Mouse (Mus musculus) G1E (cell line): ENCODE measurements around the gene Ankrd66. TPM values are rescaled to one million over a fixed set of nuclear protein-coding genes. Genes with fewer than 3 reads are reported as not detected.

Source experiments
- ATAC-seq: 2 replicates; pipeline ENCODE4 v1.8.0; 2016; ENCODE audit warnings: mild to moderate bottlenecking; ENCODE audit not compliant: insufficient number of reproducible peaks, poor library complexity, low FRiP score, severe bottlenecking; ENCODE audit errors: extremely low read depth
- DNase-seq: peaks from one replicate; pipeline ENCODE4 v3.0.0; 2012; ENCODE audit warnings: low spot score
- H3K27me3 ChIP-seq: 2 replicates; pipeline ENCODE4 v1.6.1; 2012; ENCODE audit warnings: mild to moderate bottlenecking, low read length, inconsistent platforms; ENCODE audit not compliant: insufficient read depth
- H3K36me3 ChIP-seq: replicated peaks from 2 replicates; pipeline ENCODE3; 2012; ENCODE audit warnings: mild to moderate bottlenecking, inconsistent platforms
- H3K4me1 ChIP-seq: 2 replicates; pipeline ENCODE4 v1.6.1; 2012; ENCODE audit warnings: low read depth, low read length, inconsistent platforms, mixed read lengths; ENCODE audit not compliant: insufficient read depth
- H3K4me3 ChIP-seq: 2 replicates; pipeline ENCODE4 v1.5.1; 2012; ENCODE audit warnings: low read depth, mild to moderate bottlenecking, inconsistent platforms, low read length, moderate library complexity, mixed read lengths
- H3K9me3 ChIP-seq: replicated peaks from 2 replicates; pipeline ENCODE4 v1.6.1; 2012; ENCODE audit warnings: inconsistent platforms
- CTCF ChIP-seq: IDR thresholded peaks from 2 replicates; pipeline ENCODE4 v1.5.1; 2012; ENCODE audit warnings: low read depth, low read length, inconsistent platforms, mixed read lengths
- GATA1 ChIP-seq: IDR thresholded peaks from 2 replicates; pipeline ENCODE4 v1.6.1; 2012; ENCODE audit warnings: borderline replicate concordance, low read length, inconsistent platforms, mixed read lengths
- GATA2 ChIP-seq: IDR thresholded peaks from 2 replicates; pipeline ENCODE4 v1.6.1; 2012; ENCODE audit warnings: low read depth, low read length, inconsistent platforms, borderline replicate concordance
- POLR2AphosphoS5 ChIP-seq: IDR thresholded peaks from 2 replicates; pipeline ENCODE4 v1.6.1; 2012; ENCODE audit warnings: low read depth, low read length, inconsistent platforms; ENCODE audit not compliant: insufficient replicate concordance
- TAL1 ChIP-seq: conservative IDR thresholded peaks from 2 replicates; pipeline ENCODE4 v1.6.1; 2012; ENCODE audit warnings: low read depth, low read length, inconsistent platforms, mixed read lengths
- polyA plus RNA-seq: library from polyadenylated mRNA; stranded (reverse); fragments of >175 nt; gene quantifications from 2 replicates; pipeline ENCODE4 v1.2.3, GENCODE M21; 2012
- total RNA-seq, 2 experiments: library from RNA; stranded (forward) in 1 of 2; stranded (reverse) in 1 of 2; fragments of 200-1000 nt in 1 of 2; fragments of >200 nt in 1 of 2; fragmentation: Nextera tagmentation in 1 of 2; gene quantifications; 2 replicates each; pipeline ENCODE4 v1.2.3; 2014 to 2017

The Ankrd66 gene
- total and polyA plus RNA-seq, 3 experiments = not detected

DNA sequence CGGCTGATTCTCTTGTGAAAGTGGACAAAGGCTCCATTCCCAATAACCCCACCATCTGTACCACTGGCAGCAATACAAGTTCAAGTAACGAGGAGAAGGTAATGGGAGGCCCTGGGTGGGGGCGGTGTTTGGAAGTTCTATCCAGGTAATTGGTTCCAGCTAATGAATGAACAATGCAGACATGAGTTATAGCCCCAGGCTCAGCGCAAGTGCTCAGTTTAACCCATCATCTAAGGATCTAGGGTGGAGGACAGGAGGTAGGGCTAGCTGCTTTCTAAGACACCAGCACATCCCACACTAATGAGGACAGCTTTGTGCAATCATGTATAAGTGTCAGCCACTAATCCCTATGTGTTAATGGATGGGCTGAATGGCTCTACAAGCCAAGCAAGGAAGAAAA, 32.7 kb downstream of the Ankrd66 start:
- DNase-seq = no peak
- TF ChIP-seq CTCF (no peak), TAL1 (no peak), POLR2AphosphoS5 (no peak), GATA2 (no peak), GATA1 (no peak)
- Histone ChIP-seq H3K36me3 (no peaks in the 10 kb centered on the region), H3K4me1 (no peaks in the 10 kb centered on the region), H3K27me3 (no peaks in the 10 kb centered on the region), H3K9me3 (peaks cover 22% of the 10 kb centered on the region), H3K4me3 (no peak overlapping the region)
- no peak for ATAC-seq

DNA sequence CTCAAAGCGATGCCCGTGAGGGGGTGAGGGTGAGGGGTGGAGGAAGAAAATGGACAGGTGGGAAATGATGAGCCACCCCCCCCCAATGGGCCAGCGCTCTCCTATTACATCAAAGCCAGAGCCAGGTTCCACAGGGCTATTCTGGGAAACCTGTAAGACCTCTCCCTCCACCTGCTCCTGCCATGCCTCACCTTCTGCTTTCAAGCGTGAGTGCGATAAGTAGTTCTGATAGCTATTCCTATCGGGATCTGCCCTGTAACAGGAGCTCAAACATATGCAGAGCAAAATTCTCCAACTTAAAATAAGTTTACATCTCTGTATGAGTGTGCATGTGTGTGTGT, 38.9 kb downstream of the Ankrd66 start:
- H3K27me3 ChIP-seq = no peaks in the 10 kb centered on the region
- H3K9me3 ChIP-seq = peaks cover 23% of the 10 kb centered on the region
- no peak overlapping the region for H3K4me3 ChIP-seq
- no peak for DNase-seq
- no peaks in the 10 kb centered on the region for H3K36me3 ChIP-seq
- H3K4me1 ChIP-seq = no peaks in the 10 kb centered on the region
- ATAC-seq = no peak
- no peak for TF ChIP-seq TAL1
- no peak for TF ChIP-seq GATA1

DNA sequence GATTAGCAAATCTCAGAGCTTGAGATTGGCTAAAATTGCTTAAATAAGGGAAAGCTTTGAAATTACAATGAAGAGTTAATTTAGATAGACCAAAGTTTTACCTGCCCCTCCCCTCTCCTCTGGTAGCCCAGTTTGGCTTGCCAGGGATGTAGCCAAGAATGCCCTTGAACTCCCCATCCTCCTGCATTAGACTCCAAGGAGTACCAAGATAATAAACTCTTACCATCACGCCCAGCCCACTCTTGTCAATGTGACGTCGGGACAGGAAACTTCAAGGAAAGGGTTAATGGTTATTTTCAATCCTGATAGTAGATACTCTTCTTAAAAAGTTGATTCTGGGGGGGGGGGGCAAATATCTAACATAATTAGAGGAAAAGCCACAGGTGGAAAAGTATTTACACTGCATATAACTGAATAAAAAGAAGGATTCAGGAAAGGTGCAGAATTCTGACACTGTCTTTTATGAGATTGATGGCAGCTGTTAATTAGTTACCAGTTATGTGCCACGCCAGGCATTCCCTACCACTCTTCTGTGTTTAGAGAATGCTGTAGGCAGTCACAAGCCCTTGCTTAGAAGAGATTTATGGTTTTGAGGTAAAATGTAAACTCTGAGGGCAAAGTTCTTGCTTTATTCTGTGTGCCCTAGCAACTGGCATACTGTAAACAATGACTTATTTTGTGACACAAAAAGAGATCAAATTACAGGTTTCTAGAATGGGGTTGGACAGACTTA, 39.4 kb downstream of the Ankrd66 start:
- ATAC-seq = no peak
- TF ChIP-seq CTCF = no peak
- no peak for TF ChIP-seq POLR2AphosphoS5
- no peak for TF ChIP-seq GATA2
- TF ChIP-seq TAL1 = no peak
- no peak for TF ChIP-seq GATA1
- no peak for DNase-seq
- no peaks in the 10 kb centered on the region for H3K27me3 ChIP-seq
- no peaks in the 10 kb centered on the region for H3K36me3 ChIP-seq
- no peak overlapping the region for H3K4me3 ChIP-seq
- H3K9me3 ChIP-seq = peaks cover 23% of the 10 kb centered on the region
- no peaks in the 10 kb centered on the region for H3K4me1 ChIP-seq

GRCm38 (mm10) chr17:43502592-43502991, 40.8 kb downstream of the Ankrd66 start, which contains the start of gene Mep1a:
Mep1a (minus strand) TSS chr17:43502812.
- H3K4me3 ChIP-seq = no peak within 1 kb of the TSS
- no peaks in the 10 kb centered on the region for H3K4me1 ChIP-seq
- no peaks in the 10 kb centered on the region for H3K27me3 ChIP-seq
- H3K9me3 ChIP-seq = peaks cover 22% of the 10 kb centered on the region
- DNase-seq = no peak
- no peak for ATAC-seq
- TF ChIP-seq GATA2 (no peak), CTCF (no peak), GATA1 (no peak), POLR2AphosphoS5 (no peak), TAL1 (no peak)
- no peaks in the 10 kb centered on the region for H3K36me3 ChIP-seq

DNA sequence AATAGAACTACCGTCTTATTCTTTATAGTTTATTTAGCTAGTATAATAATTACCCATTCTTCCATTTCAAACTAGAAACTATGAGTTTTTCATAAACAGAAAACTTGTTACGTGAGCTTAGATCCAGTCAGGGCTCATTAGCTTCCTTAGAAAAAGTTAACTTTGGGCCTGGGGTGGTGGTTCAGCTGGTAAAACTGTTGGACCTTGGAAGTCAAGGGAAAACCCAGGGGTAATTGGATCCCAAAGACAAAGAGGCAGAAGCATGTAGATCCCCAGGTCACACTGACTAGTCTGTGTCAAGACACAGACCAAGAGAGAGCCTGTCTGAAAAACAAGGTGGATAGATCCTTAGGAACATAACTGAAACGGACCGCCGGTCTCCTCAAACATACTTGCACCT, 41.8 kb downstream of the Ankrd66 start:
- ATAC-seq (no peak), DNase-seq (no peak)
- H3K9me3 ChIP-seq = peaks cover 30% of the 10 kb centered on the region
- no peak overlapping the region for H3K4me3 ChIP-seq
- no peaks in the 10 kb centered on the region for H3K27me3 ChIP-seq
- TF ChIP-seq GATA1 = no peak
- no peak for TF ChIP-seq POLR2AphosphoS5
- no peak for TF ChIP-seq CTCF
- no peak for TF ChIP-seq TAL1
- TF ChIP-seq GATA2 = no peak
- no peaks in the 10 kb centered on the region for H3K36me3 ChIP-seq
- no peaks in the 10 kb centered on the region for H3K4me1 ChIP-seq

- H3K4me1 ChIP-seq = no peaks in the 10 kb centered on the region
- TF ChIP-seq TAL1 = no peak
- TF ChIP-seq GATA2 = no peak
- no peak for TF ChIP-seq GATA1
- TF ChIP-seq CTCF = no peak
- no peak for TF ChIP-seq POLR2AphosphoS5
- DNase-seq (no peak), ATAC-seq (no peak)
- H3K4me3 ChIP-seq = no peak overlapping the region
- H3K27me3 ChIP-seq = no peaks in the 10 kb centered on the region
- H3K9me3 ChIP-seq = peaks cover 31% of the 10 kb centered on the region
- no peaks in the 10 kb centered on the region for H3K36me3 ChIP-seq
Observed at GRCm38 (mm10) chr17:43501223-43501622, 42.2 kb downstream of the Ankrd66 start.
